Mouse (Mus musculus): ENCODE results near the gene Smurf1. TPM values are rescaled to one million over a fixed set of nuclear protein-coding genes. Genes with fewer than 3 reads are reported as not detected.

Smurf1 gene
- 10.7 and 11.5 TPM in 2 replicates for polyA plus RNA-seq (2015; fragmentation: Nextera tagmentation; extraction: Ambion mirVana)

GRCm38 (mm10) chr5:144965639-144966351 lies at the start of gene Smurf1:
TSS of gene Smurf1 (minus strand) at chr5:144965847.
- Histone ChIP-seq H3K27ac (peak within 1 kb of the TSS; percentile 95), H3K9ac (peak within 1 kb of the TSS; percentile 91), H3K4me1 (replicated peaks) (peaks cover 20% of the 10 kb centered on the region), H3K4me2 (replicated peaks) (peak within 1 kb of the TSS; percentile 79), H3K4me3 (replicated peaks) (peak within 1 kb of the TSS; percentile 90), H3K27me3 (replicated peaks) (no peaks in the 10 kb centered on the region), H3K9me3 (no peaks in the 10 kb centered on the region), H3K36me3 (no peaks in the 10 kb centered on the region)
- under 1% methylated on average over 62 of the region's 89 CpGs for whole genome bisulfite sequencing
- ATAC-seq: peak; percentile 76

- no peak for ATAC-seq
- WGBS: 79% methylated on average over 1 of the region's 1 CpGs
- Histone ChIP-seq H3K27me3 (replicated peaks) (no peaks in the 10 kb centered on the region), H3K36me3 (no peaks in the 10 kb centered on the region), H3K4me2 (replicated peaks) (no peak overlapping the region), H3K27ac (no peak overlapping the region), H3K9me3 (no peaks in the 10 kb centered on the region), H3K4me1 (replicated peaks) (no peaks in the 10 kb centered on the region), H3K9ac (no peak overlapping the region), H3K4me3 (replicated peaks) (no peak overlapping the region)
These were observed 48.6 kb upstream of the Smurf1 start for GRCm38 (mm10) chr5:145014278-145014677.

GRCm38 (mm10) chr5:145008878-145009659 lies 43.4 kb upstream of the Smurf1 start:
- Histone ChIP-seq H3K27ac (no peak overlapping the region), H3K27me3 (replicated peaks) (no peaks in the 10 kb centered on the region), H3K9ac (no peak overlapping the region), H3K4me3 (replicated peaks) (no peak overlapping the region), H3K9me3 (no peaks in the 10 kb centered on the region), H3K4me2 (replicated peaks) (no peak overlapping the region), H3K36me3 (no peaks in the 10 kb centered on the region), H3K4me1 (replicated peaks) (no peaks in the 10 kb centered on the region)
- WGBS: 82% methylated on average over 15 of the region's 15 CpGs
- no peak for ATAC-seq

GRCm38 (mm10) chr5:145005596-145005995 lies 39.9 kb upstream of the Smurf1 start:
- no peaks in the 10 kb centered on the region for H3K9me3 ChIP-seq
- no peak for ATAC-seq
- H3K4me2 ChIP-seq (replicated peaks): no peak overlapping the region
- no peak overlapping the region for H3K27ac ChIP-seq
- no peak overlapping the region for H3K4me3 ChIP-seq (replicated peaks)
- WGBS: 68% methylated on average over 6 of the region's 6 CpGs
- no peaks in the 10 kb centered on the region for H3K4me1 ChIP-seq (replicated peaks)
- no peaks in the 10 kb centered on the region for H3K36me3 ChIP-seq
- no peak overlapping the region for H3K9ac ChIP-seq
- no peaks in the 10 kb centered on the region for H3K27me3 ChIP-seq (replicated peaks)

- Histone ChIP-seq H3K27me3 (replicated peaks) (no peaks in the 10 kb centered on the region), H3K9me3 (no peaks in the 10 kb centered on the region), H3K4me2 (replicated peaks) (no peak overlapping the region), H3K9ac (no peak overlapping the region), H3K4me3 (replicated peaks) (no peak overlapping the region), H3K4me1 (replicated peaks) (no peaks in the 10 kb centered on the region), H3K27ac (no peak overlapping the region), H3K36me3 (no peaks in the 10 kb centered on the region)
- peak; percentile 89 for ATAC-seq
- WGBS: 61% methylated on average over 9 of the region's 9 CpGs
These were observed 38.8 kb upstream of the Smurf1 start for GRCm38 (mm10) chr5:145004495-145004894.

GRCm38 (mm10) chr5:145003362-145003761 lies 37.7 kb upstream of the Smurf1 start:
- Histone ChIP-seq H3K4me3 (replicated peaks) (no peak overlapping the region), H3K9me3 (no peaks in the 10 kb centered on the region), H3K27me3 (replicated peaks) (no peaks in the 10 kb centered on the region), H3K4me1 (replicated peaks) (no peaks in the 10 kb centered on the region), H3K4me2 (replicated peaks) (no peak overlapping the region), H3K27ac (no peak overlapping the region), H3K36me3 (no peaks in the 10 kb centered on the region), H3K9ac (no peak overlapping the region)
- WGBS: 82% methylated on average over 3 of the region's 3 CpGs
- no peak for ATAC-seq

- ATAC-seq: no peak
- 38% methylated on average over 2 of the region's 2 CpGs for WGBS
- H3K9me3 ChIP-seq: no peaks in the 10 kb centered on the region
- no peak overlapping the region for H3K9ac ChIP-seq
- no peak overlapping the region for H3K4me3 ChIP-seq (replicated peaks)
- no peak overlapping the region for H3K4me2 ChIP-seq (replicated peaks)
- no peak overlapping the region for H3K27ac ChIP-seq
- H3K4me1 ChIP-seq (replicated peaks): no peaks in the 10 kb centered on the region
- no peaks in the 10 kb centered on the region for H3K27me3 ChIP-seq (replicated peaks)
- H3K36me3 ChIP-seq: no peaks in the 10 kb centered on the region
These were observed 32.8 kb upstream of the Smurf1 start for GRCm38 (mm10) chr5:144998491-144998890.

- Histone ChIP-seq H3K27me3 (replicated peaks) (no peaks in the 10 kb centered on the region), H3K4me2 (replicated peaks) (no peak overlapping the region), H3K27ac (no peak overlapping the region), H3K4me1 (replicated peaks) (no peaks in the 10 kb centered on the region), H3K9me3 (no peaks in the 10 kb centered on the region), H3K36me3 (no peaks in the 10 kb centered on the region), H3K4me3 (replicated peaks) (no peak overlapping the region), H3K9ac (no peak overlapping the region)
- ATAC-seq: no peak
- WGBS: 60% methylated on average over 5 of the region's 5 CpGs
These were observed 24.8 kb upstream of the Smurf1 start for GRCm38 (mm10) chr5:144990481-144990880.

GRCm38 (mm10) chr5:144990051-144990450 lies 24.4 kb upstream of the Smurf1 start:
- 63% methylated on average over 2 of the region's 2 CpGs for WGBS
- Histone ChIP-seq H3K4me1 (replicated peaks) (no peaks in the 10 kb centered on the region), H3K9ac (no peak overlapping the region), H3K27ac (no peak overlapping the region), H3K27me3 (replicated peaks) (no peaks in the 10 kb centered on the region), H3K4me3 (replicated peaks) (no peak overlapping the region), H3K4me2 (replicated peaks) (no peak overlapping the region), H3K36me3 (no peaks in the 10 kb centered on the region), H3K9me3 (no peaks in the 10 kb centered on the region)
- ATAC-seq: no peak

- Histone ChIP-seq H3K9me3 (no peaks in the 10 kb centered on the region), H3K27me3 (replicated peaks) (no peaks in the 10 kb centered on the region), H3K36me3 (no peaks in the 10 kb centered on the region), H3K4me3 (replicated peaks) (no peak overlapping the region), H3K9ac (no peak overlapping the region), H3K4me1 (replicated peaks) (no peaks in the 10 kb centered on the region), H3K4me2 (replicated peaks) (no peak overlapping the region), H3K27ac (no peak overlapping the region)
- no peak for ATAC-seq
- WGBS: 79% methylated on average over 4 of the region's 4 CpGs
These were observed 23.4 kb upstream of the Smurf1 start for GRCm38 (mm10) chr5:144989061-144989405.

- Histone ChIP-seq H3K27ac (no peak overlapping the region), H3K27me3 (replicated peaks) (no peaks in the 10 kb centered on the region), H3K4me3 (replicated peaks) (no peak overlapping the region), H3K36me3 (no peaks in the 10 kb centered on the region), H3K9me3 (no peaks in the 10 kb centered on the region), H3K4me2 (replicated peaks) (no peak overlapping the region), H3K9ac (no peak overlapping the region), H3K4me1 (replicated peaks) (no peaks in the 10 kb centered on the region)
- WGBS: 45% methylated on average over 9 of the region's 9 CpGs
- peak; percentile 84 for ATAC-seq
These were observed 22.9 kb upstream of the Smurf1 start for GRCm38 (mm10) chr5:144988340-144989060.

- Histone ChIP-seq H3K4me1 (replicated peaks) (no peaks in the 10 kb centered on the region), H3K9ac (no peak overlapping the region), H3K4me3 (replicated peaks) (no peak overlapping the region), H3K27me3 (replicated peaks) (no peaks in the 10 kb centered on the region), H3K9me3 (no peaks in the 10 kb centered on the region), H3K4me2 (replicated peaks) (no peak overlapping the region), H3K36me3 (no peaks in the 10 kb centered on the region), H3K27ac (no peak overlapping the region)
- ATAC-seq: no peak
- WGBS: 90% methylated on average over 13 of the region's 13 CpGs
These were observed 21.9 kb upstream of the Smurf1 start for GRCm38 (mm10) chr5:144987561-144987960.
